Comparison of ENCODE assay signal across 19 mouse cellular contexts in genomic region chr14:77547351-77547750, GRCm38 (mm10).
DNase-seq lines count a peak whose midpoint lies in the region; TF ChIP-seq lines count a peak whose summit lies in the region.
"Had no signal": no experiment of that assay in that cellular context is flagged by ENCODE, and none has a peak within 500 bp of the region (broad histone marks: within the 10 kb centered on the region; RNA-seq: fewer than 3 reads in every experiment).

No protein-coding gene starts in this region.

- 7% methylated on average over 5 of the region's 5 CpGs for WGBS in cerebellum, adult 2 months

- peak overlapping the region; percentile 61; the same call in 1 of the 2 replicates for H3K27ac ChIP-seq in layer of hippocampus, adult 2 months
- no peak overlapping the region for H3K27ac ChIP-seq in cerebellum, adult 2 months (ENCODE audit: insufficient read depth, low read length)
- H3K27ac ChIP-seq: midbrain, embryonic 15.5 days; neural tube, embryonic 13.5 days had no signal

- TF ChIP-seq CTCF in layer of hippocampus, adult 2 months (conservative IDR thresholded peaks at IDR 0.05): no peak
- no peak for TF ChIP-seq CTCF in cerebellum, adult 2 months (IDR thresholded peaks at IDR 0.05; ENCODE audit: borderline replicate concordance, insufficient read depth, low read depth, low read length)

- H3K4me1 ChIP-seq in cerebellum, adult 2 months (ENCODE audit: control insufficient read depth, insufficient read depth, low read length): peaks cover 15% of the 10 kb centered on the region

- TF ChIP-seq POLR2A in cerebellum, adult 2 months (IDR thresholded peaks at IDR 0.05; ENCODE audit: borderline replicate concordance, insufficient read depth, low read length): no peak

- H3K27me3 ChIP-seq in cerebellum, adult 2 months (ENCODE audit: control insufficient read depth, insufficient read depth, low read length): no peaks in the 10 kb centered on the region
- H3K27me3 ChIP-seq: heart, embryonic 12.5 days; midbrain, embryonic 15.5 days; neural tube, embryonic 13.5 days had no signal

- DNase-seq in layer of hippocampus, adult 2 months (ENCODE audit: low spot score in 2 of 2): no peak
- no peak for DNase-seq in layer of hippocampus, postnatal 25 days (ENCODE audit: extremely low spot score in 1 of 2, low spot score in 1 of 2)
- DNase-seq in brain, adult 2 months (ENCODE audit: low read depth, low spot score): peak; percentile 73
- DNase-seq in cerebellum, adult 2 months: peak; percentile 34 to 67
- peak; percentile 30 to 39 for DNase-seq in cerebellum, postnatal 36 days
- DNase-seq in gastrocnemius, postnatal 4 days (ENCODE audit: low spot score in 2 of 2): no peak
- DNase-seq in lung, adult 18-20 months: no peak
- DNase-seq: adrenal gland, adult 8-10 months; gastrocnemius, postnatal 10 days; heart, postnatal 10 days; kidney, postnatal 36 days; lung, adult 2 months; lung, postnatal 14 days; retina, postnatal 1 day; right cerebral cortex, postnatal 25 days had no signal

- no peak overlapping the region for H3K4me3 ChIP-seq in layer of hippocampus, adult 2 months
- H3K4me3 ChIP-seq in cerebellum, adult 2 months (replicated peaks; ENCODE audit: insufficient read depth, low read depth, low read length): no peak overlapping the region
- H3K4me3 ChIP-seq: heart, embryonic 12.5 days; midbrain, embryonic 15.5 days; myocyte; neural tube, embryonic 13.5 days had no signal

Comparison
In these comparisons a context has a peak if more than half of its experiments do, and no peak if none do; other contexts are left out.
1. DNase-seq: peak in brain, adult 2 months (single experiment), cerebellum, adult 2 months (2 of 2) and cerebellum, postnatal 36 days (2 of 2); none in layer of hippocampus, adult 2 months (0 of 2), layer of hippocampus, postnatal 25 days (0 of 2), gastrocnemius, postnatal 4 days (0 of 2) and lung, adult 18-20 months (0 of 2).